Mouse (Mus musculus): ENCODE measurements around the gene Camk2b.

DNA sequence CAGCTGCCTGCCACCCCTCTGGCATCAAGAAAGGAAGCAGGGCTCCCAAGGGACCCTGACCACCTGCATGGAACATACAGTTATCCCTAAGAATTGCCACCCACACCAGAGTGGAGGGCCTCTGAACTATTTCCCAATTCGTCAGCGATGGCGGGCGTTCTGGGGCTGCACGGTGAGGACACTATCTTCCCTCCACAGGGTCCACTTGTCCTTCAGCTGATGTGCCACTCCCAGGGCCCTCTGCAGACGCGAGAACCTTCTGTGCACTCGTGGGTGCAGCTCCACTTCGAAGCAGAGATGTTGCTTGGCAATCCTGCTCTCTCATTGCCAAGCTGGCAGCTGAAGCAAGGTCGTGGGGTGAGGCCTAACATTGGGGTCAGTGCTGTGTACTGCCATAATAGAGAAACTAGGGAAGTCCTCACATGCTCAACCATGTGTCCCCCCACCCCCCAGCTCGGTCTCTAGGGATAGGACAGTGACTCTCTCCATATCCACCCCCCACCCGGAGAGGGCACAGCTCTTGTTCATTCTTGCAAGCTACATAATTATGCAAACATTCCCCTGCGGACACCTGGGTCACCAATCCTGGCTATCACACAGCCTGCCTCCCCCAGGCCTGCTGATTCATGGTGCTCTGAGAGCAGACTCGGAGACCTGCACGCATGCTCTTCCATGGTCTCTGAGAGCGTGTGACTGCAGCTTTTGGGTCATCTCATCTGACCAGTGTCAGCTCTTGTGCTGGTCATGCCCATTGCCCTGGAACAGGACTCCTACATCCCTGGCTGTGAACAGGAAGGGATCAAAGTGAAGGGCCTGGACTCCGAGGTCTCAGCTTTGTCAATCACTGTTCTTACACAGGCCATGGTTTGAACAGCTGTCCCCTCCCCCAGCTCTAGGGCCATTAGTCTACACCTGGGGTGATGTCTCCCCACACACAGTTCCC lies 45.0 kb downstream of the Camk2b start:
- TF ChIP-seq CTCF (IDR thresholded peaks at IDR 0.05; ENCODE audit: insufficient read depth, low read length) (no peak), POLR2A (IDR thresholded peaks at IDR 0.05; ENCODE audit: borderline replicate concordance, extremely low read depth, low read depth, low read length) (no peak)

Measured in lung, adult 2 months (tissue).